Comparison of ENCODE assay signal across 31 mouse cellular contexts in the genomic region with DNA sequence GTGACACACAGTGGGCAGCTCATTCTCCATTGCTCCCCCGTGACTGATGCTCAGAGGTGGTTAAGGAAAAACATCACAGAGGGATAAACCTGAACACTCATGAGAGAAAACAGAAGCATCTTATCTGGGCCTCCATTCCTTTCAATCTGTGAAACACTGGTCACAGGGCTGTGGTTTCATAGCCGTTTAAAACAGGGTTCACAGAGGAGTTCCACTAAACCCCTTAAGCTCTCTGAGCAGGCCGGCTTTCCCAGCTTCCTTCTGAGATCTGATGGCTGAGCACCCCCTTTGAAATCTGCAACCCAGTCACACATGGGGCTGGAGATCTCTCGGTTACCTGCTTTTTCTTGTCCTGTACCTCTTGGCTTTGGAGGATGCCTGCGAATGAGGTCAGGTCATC.
"Had no signal": no experiment of that assay in that cellular context is flagged by ENCODE, and none has a peak within 500 bp of the region (broad histone marks: within the 10 kb centered on the region; RNA-seq: fewer than 3 reads in every experiment).

No protein-coding gene starts in this region.

- H3K27ac ChIP-seq: left cerebral cortex, adult 2 months; limb, embryonic 10.5 days; limb, embryonic 12.5 days; limb, embryonic 13.5 days; limb, embryonic 15.5 days; liver, embryonic 12.5 days; liver, embryonic 13.5 days; liver, embryonic 14.5 days; liver, embryonic 15.5 days; lung, embryonic 15.5 days; macrophage; midbrain, embryonic 10.5 days; midbrain, embryonic 12.5 days; midbrain, embryonic 13.5 days; neural tube, embryonic 12.5 days had no signal

- H3K4me3 ChIP-seq: left cerebral cortex, adult 2 months; limb, embryonic 10.5 days; limb, embryonic 12.5 days; limb, embryonic 13.5 days; limb, embryonic 15.5 days; liver, embryonic 12.5 days; liver, embryonic 13.5 days; liver, embryonic 15.5 days; lung, embryonic 15.5 days; megakaryocyte, embryonic 14.5 days; midbrain, embryonic 10.5 days; midbrain, embryonic 12.5 days; midbrain, embryonic 13.5 days; myocyte; neural tube, embryonic 12.5 days had no signal

- ATAC-seq: liver, embryonic 12.5 days; liver, postnatal 0 days; lung, postnatal 0 days; midbrain, embryonic 13.5 days; midbrain, embryonic 16.5 days had no signal

- H3K27me3 ChIP-seq: limb, embryonic 12.5 days; limb, embryonic 13.5 days; limb, embryonic 15.5 days; liver, embryonic 12.5 days; liver, embryonic 13.5 days; liver, embryonic 15.5 days; lung, embryonic 15.5 days; megakaryocyte, embryonic 14.5 days; midbrain, embryonic 12.5 days; midbrain, embryonic 13.5 days; neural tube, embryonic 12.5 days had no signal

- H3K36me3 ChIP-seq: limb, embryonic 10.5 days; limb, embryonic 12.5 days; limb, embryonic 13.5 days; limb, embryonic 15.5 days; liver, embryonic 12.5 days; liver, embryonic 13.5 days; liver, embryonic 15.5 days; lung, embryonic 15.5 days; midbrain, embryonic 10.5 days; midbrain, embryonic 12.5 days; midbrain, embryonic 13.5 days; neural tube, embryonic 12.5 days had no signal

- DNase-seq: left cerebral cortex, postnatal 4 days; liver; liver, embryonic 13.5 days; liver, postnatal 0 days; lung, adult 18-20 months; lung, adult 2 months; lung, embryonic 14.5 days; lung, postnatal 10 days; lung, postnatal 14 days; lung, postnatal 36 days; lung, postnatal 4 days; midbrain, embryonic 14.5 days had no signal

- H3K9me3 ChIP-seq: limb, embryonic 10.5 days; limb, embryonic 15.5 days; liver, embryonic 12.5 days; liver, embryonic 13.5 days; liver, embryonic 15.5 days; lung, embryonic 15.5 days; midbrain, embryonic 12.5 days; midbrain, embryonic 13.5 days; neural tube, embryonic 12.5 days had no signal

- H3K4me1 ChIP-seq: limb, embryonic 10.5 days; limb, embryonic 12.5 days; limb, embryonic 13.5 days; limb, embryonic 15.5 days; liver, embryonic 12.5 days; liver, embryonic 13.5 days; liver, embryonic 15.5 days; lung, embryonic 15.5 days; megakaryocyte, embryonic 14.5 days; midbrain, embryonic 10.5 days; midbrain, embryonic 12.5 days; midbrain, embryonic 13.5 days; neural tube, embryonic 12.5 days had no signal

- H3K9ac ChIP-seq: limb, embryonic 12.5 days; limb, embryonic 13.5 days; limb, embryonic 15.5 days; liver, embryonic 12.5 days; liver, embryonic 13.5 days; liver, embryonic 14.5 days; liver, embryonic 15.5 days; liver, postnatal 0 days; lung, embryonic 14.5 days; lung, embryonic 15.5 days; midbrain, embryonic 12.5 days; midbrain, embryonic 13.5 days; neural tube, embryonic 12.5 days had no signal

- H3K4me2 ChIP-seq: limb, embryonic 12.5 days; limb, embryonic 13.5 days; limb, embryonic 15.5 days; liver, embryonic 11.5 days; liver, embryonic 12.5 days; liver, embryonic 13.5 days; liver, embryonic 15.5 days; lung, embryonic 14.5 days; lung, embryonic 15.5 days; midbrain, embryonic 12.5 days; midbrain, embryonic 13.5 days; neural tube, embryonic 12.5 days had no signal
